Mouse (Mus musculus): Measurements from ENCODE around the gene Actr8.

Actr8 gene

GRCm38 (mm10) chr14:29978254-29979204, at the start of gene Actr8:
Actr8 (plus strand) TSS chr14:29978337.
- in situ Hi-C loops (cut with MboI; ENCODE audit: low pct_unique_long_range_greater_than_20kb in 1 of 2, low sequenced_read_pairs in 2 of 2, unreplicated experiment in 1 of 2) = no loop called here

GRCm38 (mm10) chr14:29928966-29929365, 49.2 kb upstream of the Actr8 start:
- in situ Hi-C loops (cut with MboI; ENCODE audit: low pct_unique_long_range_greater_than_20kb in 1 of 2, low sequenced_read_pairs in 2 of 2, unreplicated experiment in 1 of 2) = loop anchor here in 1 of 2 experiments (25.0 kb wide), 1 partner anchor 617 kb away; no protein-coding TSS in a partner anchor

DNA sequence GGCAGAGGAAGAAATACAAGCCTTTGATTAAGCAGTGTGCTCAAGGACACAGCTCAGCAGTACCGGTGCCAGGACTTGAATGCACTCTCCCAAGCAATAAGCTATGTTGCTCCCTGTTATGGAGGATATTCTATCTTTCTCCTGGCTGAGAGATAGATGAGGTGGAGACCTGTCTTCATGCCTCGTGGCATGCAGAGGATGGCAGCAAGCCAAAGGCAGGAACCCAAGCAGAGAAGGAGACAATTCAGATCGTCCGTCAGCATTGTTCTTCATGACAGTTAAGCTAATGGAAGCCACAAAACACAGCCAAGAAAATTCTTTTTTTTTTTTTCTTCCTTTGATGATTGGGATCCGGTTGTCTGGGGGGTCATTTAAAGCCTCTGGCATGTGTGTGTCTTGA, 42.6 kb upstream of the Actr8 start:
- in situ Hi-C loops (cut with MboI; ENCODE audit: low pct_unique_long_range_greater_than_20kb in 1 of 2, low sequenced_read_pairs in 2 of 2, unreplicated experiment in 1 of 2) = loop anchor here in 1 of 2 experiments (10.0 to 25.0 kb wide), 2 partner anchors 211 to 623 kb away; partner anchors contain the start of gene Cacna2d3

GRCm38 (mm10) chr14:29937466-29937865, 40.7 kb upstream of the Actr8 start:
- in situ Hi-C loops (cut with MboI; ENCODE audit: low pct_unique_long_range_greater_than_20kb in 1 of 2, low sequenced_read_pairs in 2 of 2, unreplicated experiment in 1 of 2) = loop anchor here in 1 of 2 experiments (10.0 to 25.0 kb wide), 2 partner anchors 213 to 625 kb away; partner anchors contain the start of gene Cacna2d3

DNA sequence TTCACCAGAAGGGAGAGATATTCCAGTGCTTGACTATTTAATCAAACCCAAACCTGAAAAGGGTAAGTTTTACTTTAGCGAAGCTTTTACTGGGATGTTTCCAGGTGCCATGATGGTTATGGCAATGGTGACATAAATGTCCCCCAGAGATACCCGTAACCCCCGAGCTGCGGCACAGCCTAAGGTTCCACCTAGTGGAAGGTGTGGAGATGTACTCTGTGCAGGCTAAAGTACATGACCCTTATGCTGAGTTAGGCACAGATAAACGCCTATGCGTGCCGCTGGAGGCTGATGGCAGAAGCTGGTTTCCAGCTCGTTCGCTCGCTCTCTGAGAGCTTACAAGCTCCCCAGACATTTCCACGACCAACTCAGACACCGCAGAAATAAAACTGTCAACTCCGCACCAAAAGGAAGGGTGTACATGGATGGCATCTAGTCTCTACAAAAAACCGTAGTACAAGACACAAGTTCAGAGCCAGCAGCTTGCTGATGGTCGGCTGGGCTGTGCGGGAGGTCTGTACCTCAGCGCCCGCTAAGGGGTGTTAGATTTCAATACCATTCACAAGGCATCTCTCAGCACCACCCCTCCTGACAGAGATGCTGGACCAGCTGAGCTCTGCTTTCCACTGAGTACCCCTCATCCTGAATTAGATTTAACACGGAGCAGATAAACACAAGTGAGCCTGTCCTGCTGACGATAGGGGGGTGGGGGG, 38.4 kb upstream of the Actr8 start:
- in situ Hi-C loops (cut with MboI; ENCODE audit: low pct_unique_long_range_greater_than_20kb in 1 of 2, low sequenced_read_pairs in 2 of 2, unreplicated experiment in 1 of 2) = loop anchor here (10.0 to 25.0 kb wide), 3 partner anchors 215 to 627 kb away; partner anchors contain the start of gene Cacna2d3 (in 1 of the 2)

DNA sequence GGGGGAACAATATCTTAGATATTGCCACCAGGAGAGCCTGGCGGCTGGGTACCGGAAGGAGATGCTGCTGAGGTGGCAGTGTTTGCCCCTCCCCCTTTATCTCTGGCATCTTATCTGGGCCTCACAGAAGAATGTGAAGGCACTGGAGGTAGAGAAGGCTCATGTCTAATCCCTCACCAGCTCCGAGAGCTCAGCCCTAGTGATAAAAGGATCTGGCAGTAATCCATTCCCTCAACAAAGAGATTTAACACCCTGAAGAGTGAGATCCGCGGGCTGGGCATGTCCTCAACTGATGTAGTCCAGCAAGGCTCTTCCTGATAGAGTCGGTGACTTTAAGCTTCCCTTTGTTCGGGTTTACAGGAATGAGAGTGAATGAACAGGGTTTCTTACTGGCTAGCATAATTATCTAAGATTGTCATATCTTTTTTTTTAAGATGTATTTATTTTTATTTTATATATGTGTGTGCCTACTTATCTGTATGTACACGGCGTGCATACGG, 37.8 kb upstream of the Actr8 start:
- in situ Hi-C loops (cut with MboI; ENCODE audit: low pct_unique_long_range_greater_than_20kb in 1 of 2, low sequenced_read_pairs in 2 of 2, unreplicated experiment in 1 of 2) = loop anchor here (10.0 to 25.0 kb wide), 2 partner anchors 226 to 628 kb away; no protein-coding TSS in a partner anchor

DNA sequence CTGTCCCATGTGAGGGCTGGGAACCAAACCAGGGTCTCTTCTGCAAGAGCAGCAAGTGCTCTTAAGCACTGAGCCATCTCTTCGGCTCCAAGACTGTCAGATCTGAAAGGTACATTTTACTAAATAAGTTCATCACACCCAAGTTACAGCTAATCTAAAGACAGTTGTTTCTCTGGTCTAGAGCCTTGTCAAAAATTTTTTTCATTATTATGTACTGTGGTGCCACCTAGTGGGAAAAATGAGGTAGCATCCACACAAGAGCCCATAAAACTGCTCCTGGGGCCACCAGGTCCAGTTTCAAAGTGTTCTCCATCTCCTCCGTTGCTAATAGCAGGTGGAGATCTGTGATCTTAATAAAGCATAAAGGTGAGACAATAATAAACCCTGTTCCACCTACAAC, 37.3 kb upstream of the Actr8 start:
- in situ Hi-C loops (cut with MboI; ENCODE audit: low pct_unique_long_range_greater_than_20kb in 1 of 2, low sequenced_read_pairs in 2 of 2, unreplicated experiment in 1 of 2) = loop anchor here (10.0 to 25.0 kb wide), 2 partner anchors 226 to 629 kb away; no protein-coding TSS in a partner anchor

DNA sequence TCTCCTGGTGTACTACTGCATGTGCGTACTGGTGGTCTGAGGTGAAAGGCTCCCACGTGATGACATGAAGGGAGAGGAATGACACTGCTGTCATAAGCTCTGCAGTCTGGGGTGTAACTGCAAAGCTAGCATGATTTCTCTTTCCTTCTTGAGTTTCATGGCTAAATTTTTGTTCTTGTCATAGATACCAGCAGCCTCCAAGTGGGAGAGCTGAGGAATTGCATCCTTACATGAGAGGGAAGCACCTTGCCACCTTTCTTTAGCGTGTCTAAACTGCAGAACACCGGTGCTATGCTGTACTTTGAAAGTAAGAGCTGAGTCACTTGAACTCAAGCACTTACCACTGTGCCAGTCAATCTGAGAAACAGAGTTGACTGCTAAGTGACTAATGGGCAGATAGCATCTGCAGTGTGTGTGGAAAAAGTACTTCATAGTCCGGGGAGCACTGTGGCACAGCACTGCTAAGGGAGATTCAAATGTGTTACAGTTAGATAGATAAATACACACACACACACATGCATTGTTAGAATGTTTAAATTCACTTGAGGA, 31.3 kb upstream of the Actr8 start:
- in situ Hi-C loops (cut with MboI; ENCODE audit: low pct_unique_long_range_greater_than_20kb in 1 of 2, low sequenced_read_pairs in 2 of 2, unreplicated experiment in 1 of 2) = loop anchor here (10.0 to 25.0 kb wide), 2 partner anchors 232 to 635 kb away; no protein-coding TSS in a partner anchor

DNA sequence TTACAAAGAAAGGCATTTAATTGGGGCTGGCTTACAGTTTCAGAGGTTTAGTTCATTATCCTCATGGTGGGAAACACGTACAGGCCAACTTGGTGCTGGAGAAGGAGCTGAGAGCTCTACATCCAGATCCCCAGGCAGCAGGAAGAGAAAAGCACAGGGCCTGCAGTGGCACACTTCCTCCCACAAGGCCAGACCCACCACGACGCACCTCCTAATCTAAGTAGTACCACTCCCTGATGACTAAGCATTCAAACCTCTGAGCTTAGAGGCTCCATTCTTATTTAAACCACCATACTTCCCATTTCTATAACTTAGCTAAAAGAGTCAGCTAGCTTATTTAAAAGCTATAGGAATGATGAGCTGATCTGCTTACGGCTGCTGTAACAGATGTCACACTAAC, 27.3 kb upstream of the Actr8 start:
- in situ Hi-C loops (cut with MboI; ENCODE audit: low pct_unique_long_range_greater_than_20kb in 1 of 2, low sequenced_read_pairs in 2 of 2, unreplicated experiment in 1 of 2) = no loop called here

- in situ Hi-C loops (cut with MboI; ENCODE audit: low pct_unique_long_range_greater_than_20kb in 1 of 2, low sequenced_read_pairs in 2 of 2, unreplicated experiment in 1 of 2) = no loop called here
Observed at GRCm38 (mm10) chr14:29957393-29957792, 20.7 kb upstream of the Actr8 start.

- in situ Hi-C loops (cut with MboI; ENCODE audit: low pct_unique_long_range_greater_than_20kb in 1 of 2, low sequenced_read_pairs in 2 of 2, unreplicated experiment in 1 of 2) = no loop called here
Observed at GRCm38 (mm10) chr14:29967611-29968010, 10.5 kb upstream of the Actr8 start.

DNA sequence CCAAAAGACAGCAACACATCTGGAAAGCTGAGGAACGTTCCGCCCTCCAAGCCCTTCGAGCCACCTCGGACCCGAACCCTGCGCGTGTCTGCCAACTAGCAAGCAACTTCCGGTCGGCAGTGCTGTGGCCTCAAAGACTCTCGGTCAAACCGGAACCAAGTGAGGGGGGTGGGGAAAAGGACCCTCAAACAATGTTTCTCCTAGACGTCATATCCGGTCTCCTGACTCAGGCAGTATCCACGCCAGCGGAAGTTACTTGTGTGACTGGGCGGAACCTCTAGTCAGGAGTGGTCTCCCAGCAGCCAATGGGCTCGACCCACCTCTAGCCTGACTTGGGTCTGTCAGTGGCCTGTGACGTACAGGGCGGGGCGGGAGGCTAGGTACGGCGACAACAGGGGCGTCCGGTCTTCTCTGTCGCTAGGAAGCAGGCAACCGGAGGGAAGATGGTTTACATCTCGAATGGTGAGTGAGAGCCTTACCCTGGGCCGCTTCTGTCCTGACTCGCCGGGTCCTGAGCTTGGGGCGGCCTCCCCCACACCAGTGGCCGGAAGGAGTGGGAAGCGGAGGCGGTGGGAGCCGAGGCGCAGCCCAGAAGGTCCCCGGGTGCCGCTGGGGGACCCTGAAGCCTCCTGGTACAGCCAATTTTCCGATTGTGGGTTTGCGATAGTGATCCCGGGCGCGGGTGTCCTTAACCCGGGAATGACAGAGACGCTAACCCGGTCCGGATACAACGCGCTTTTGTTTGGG, 9.9 kb upstream of the Actr8 start, which contains the start of gene Selenok:
TSS of gene Selenok (plus strand) at position 234 of the 747 bp plus-strand sequence.
- in situ Hi-C loops (cut with MboI; ENCODE audit: low pct_unique_long_range_greater_than_20kb in 1 of 2, low sequenced_read_pairs in 2 of 2, unreplicated experiment in 1 of 2) = no loop called here

DNA sequence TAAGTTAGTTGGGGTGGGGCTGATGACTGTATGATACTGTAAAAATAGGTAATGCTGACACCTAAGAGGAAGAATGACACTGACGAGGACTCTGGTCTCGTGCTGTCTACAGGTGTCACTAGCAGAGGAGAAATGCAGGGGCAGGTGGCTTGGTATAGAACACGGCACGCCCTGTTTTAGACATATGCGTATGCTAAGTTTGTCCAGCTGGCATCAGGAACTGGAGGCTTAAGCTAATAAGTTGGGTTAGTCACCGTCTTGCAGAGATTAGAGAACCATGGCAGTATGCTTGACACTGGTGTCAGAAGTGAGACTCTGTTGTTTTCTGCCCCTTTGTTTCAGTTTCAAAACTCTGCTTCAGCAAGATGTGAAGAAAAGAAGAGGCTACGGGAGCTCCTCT, 6.7 kb upstream of the Actr8 start:
- in situ Hi-C loops (cut with MboI; ENCODE audit: low pct_unique_long_range_greater_than_20kb in 1 of 2, low sequenced_read_pairs in 2 of 2, unreplicated experiment in 1 of 2) = no loop called here

- in situ Hi-C loops (cut with MboI; ENCODE audit: low pct_unique_long_range_greater_than_20kb in 1 of 2, low sequenced_read_pairs in 2 of 2, unreplicated experiment in 1 of 2) = no loop called here
Observed at GRCm38 (mm10) chr14:29971993-29972392, 6.1 kb upstream of the Actr8 start.

- in situ Hi-C loops (cut with MboI; ENCODE audit: low pct_unique_long_range_greater_than_20kb in 1 of 2, low sequenced_read_pairs in 2 of 2, unreplicated experiment in 1 of 2) = no loop called here
Observed at GRCm38 (mm10) chr14:29976927-29977326, 1.2 kb upstream of the Actr8 start.

DNA sequence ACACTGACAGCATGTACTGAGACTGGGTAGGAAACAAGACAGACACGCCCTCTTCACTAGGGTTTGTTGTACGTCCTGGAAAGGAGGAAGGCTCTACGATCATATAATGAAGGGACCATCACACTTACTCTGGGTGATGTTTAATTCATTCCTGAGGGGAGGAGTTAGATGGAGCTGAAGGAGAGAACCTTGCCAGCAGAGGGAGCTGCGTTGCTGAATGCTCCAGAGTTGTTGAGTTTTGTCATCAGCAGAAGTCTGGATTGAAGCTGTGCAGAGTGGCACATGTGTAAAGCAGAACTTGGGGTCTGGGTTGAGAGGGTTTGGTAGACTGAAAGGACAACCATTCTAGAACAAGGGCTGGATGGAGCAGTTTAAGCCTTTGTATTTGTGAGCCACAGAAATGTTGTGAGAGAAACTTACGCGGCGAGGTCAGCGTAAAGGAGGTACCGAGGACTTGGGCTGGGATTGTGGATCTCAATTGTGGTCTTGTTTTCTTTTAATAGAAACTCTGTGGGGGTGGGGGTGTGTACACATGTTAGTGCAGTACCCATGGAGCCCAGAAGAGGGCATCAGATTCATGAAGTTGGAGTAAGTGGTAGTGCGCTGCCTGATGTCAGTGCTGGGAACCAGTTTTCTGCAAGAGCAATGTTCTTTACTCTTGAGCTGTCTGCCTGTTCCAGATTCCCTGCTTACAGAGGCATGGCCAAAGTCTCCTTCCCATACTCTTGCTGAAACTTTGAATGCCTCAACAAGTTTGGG, 2.5 kb downstream of the Actr8 start:
- in situ Hi-C loops (cut with MboI; ENCODE audit: low pct_unique_long_range_greater_than_20kb in 1 of 2, low sequenced_read_pairs in 2 of 2, unreplicated experiment in 1 of 2) = no loop called here

DNA sequence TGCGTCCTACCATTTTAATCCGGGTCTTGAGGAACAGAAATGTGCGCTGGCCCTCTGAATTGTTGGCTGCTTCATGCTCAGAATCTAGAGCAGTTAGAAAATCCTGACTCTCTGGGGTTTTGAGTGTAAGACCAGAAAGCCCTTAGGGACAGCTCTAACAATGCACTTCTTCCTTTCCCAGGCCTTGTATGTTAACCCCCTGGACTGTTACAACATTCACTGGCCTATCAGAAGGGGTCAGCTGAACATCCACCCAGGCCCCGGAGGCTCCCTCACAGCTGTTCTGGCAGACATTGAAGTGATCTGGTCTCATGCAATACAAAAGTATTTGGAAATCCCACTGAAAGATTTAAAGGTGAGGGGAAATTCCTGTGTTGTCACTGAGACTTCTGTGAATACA, 8.0 kb downstream of the Actr8 start:
- in situ Hi-C loops (cut with MboI; ENCODE audit: low pct_unique_long_range_greater_than_20kb in 1 of 2, low sequenced_read_pairs in 2 of 2, unreplicated experiment in 1 of 2) = no loop called here
